Mouse (Mus musculus) erythroblast, embryonic 14.5 days (primary cell): ENCODE measurements around the gene St6galnac3.

ENCODE experiments used
- GATA1 ChIP-seq: IDR thresholded peaks from 2 replicates; pipeline ENCODE4 v1.6.1; 2012; ENCODE audit warnings: low read length, inconsistent platforms, mixed read lengths
- TAL1 ChIP-seq: IDR thresholded peaks from 3 replicates; pipeline ENCODE4 v1.6.1; 2012; ENCODE audit warnings: low read length, inconsistent platforms, mixed read lengths

GRCm38 (mm10) chr3:153278249-153278648 is 446.7 kb downstream of the St6galnac3 start:
- TF ChIP-seq GATA1 (no peak), TAL1 (no peak)
